ENCODE assay signal across 8 mouse cellular contexts in the genomic region with DNA sequence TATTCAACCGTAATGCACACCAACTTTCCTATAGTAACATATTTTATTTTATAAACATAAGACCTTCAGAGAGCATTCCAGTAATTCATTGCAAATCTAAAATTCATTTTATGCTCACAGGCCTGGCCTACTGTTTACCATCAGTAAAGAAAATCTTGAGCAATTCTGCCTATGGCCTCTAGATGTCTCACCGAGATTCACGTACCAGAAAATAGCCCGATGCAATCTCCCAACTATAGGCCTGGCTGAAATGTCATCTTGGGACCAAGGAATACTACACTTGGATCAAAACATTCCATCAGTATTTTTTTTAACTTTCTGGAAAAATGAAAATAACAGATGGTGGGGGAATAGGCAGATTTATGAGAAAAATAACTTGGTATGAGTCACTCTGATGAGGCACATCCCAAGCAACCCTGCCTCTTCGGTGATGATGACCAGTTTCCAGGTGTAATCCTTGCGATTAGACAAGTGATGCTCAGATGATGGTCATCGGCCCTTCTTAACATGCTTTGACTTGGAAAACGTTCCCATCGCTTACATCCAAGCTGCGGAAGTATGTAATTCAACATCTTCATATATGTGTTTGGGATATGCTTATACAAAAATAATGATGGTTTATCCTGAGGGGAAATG.
DNase-seq lines count a peak whose midpoint lies in the region; ATAC-seq and TF ChIP-seq lines count a peak whose summit lies in the region.

No protein-coding gene starts in this region.

- no peaks in the 10 kb centered on the region for H3K9me3 ChIP-seq in forebrain, embryonic 11.5 days (ENCODE audit: control insufficient read depth, low read length)
- no peaks in the 10 kb centered on the region for H3K9me3 ChIP-seq in forebrain, embryonic 10.5 days
- H3K9me3 ChIP-seq in lung, embryonic 14.5 days (ENCODE audit: low read depth, low read length): no peaks in the 10 kb centered on the region
- H3K9me3 ChIP-seq in limb, embryonic 14.5 days (ENCODE audit: control insufficient read depth, low read length): no peaks in the 10 kb centered on the region

- no peaks in the 10 kb centered on the region for H3K36me3 ChIP-seq in forebrain, embryonic 11.5 days (ENCODE audit: control insufficient read depth, insufficient read depth, low read length)
- H3K36me3 ChIP-seq in forebrain, embryonic 10.5 days (replicated peaks): no peaks in the 10 kb centered on the region
- no peaks in the 10 kb centered on the region for H3K36me3 ChIP-seq in lung, embryonic 14.5 days (ENCODE audit: insufficient read depth)
- no peaks in the 10 kb centered on the region for H3K36me3 ChIP-seq in limb, embryonic 14.5 days (ENCODE audit: control insufficient read depth, insufficient read depth, low read length)

- WGBS in forebrain, embryonic 11.5 days: 62% methylated on average over 10 of the region's 10 CpGs
- 64% methylated on average over 10 of the region's 10 CpGs for WGBS in forebrain, embryonic 10.5 days
- WGBS in lung, embryonic 14.5 days: 55% methylated on average over 10 of the region's 10 CpGs
- 55% methylated on average over 10 of the region's 10 CpGs for WGBS in lung, adult 2 months
- 56% methylated on average over 10 of the region's 10 CpGs for WGBS in limb, embryonic 14.5 days

- H3K4me1 ChIP-seq in forebrain, embryonic 11.5 days (replicated peaks; ENCODE audit: control insufficient read depth, insufficient read depth, low read length): peaks cover 2% of the 10 kb centered on the region
- peaks cover 18% of the 10 kb centered on the region for H3K4me1 ChIP-seq in forebrain, embryonic 10.5 days
- H3K4me1 ChIP-seq in lung, embryonic 14.5 days (ENCODE audit: insufficient read depth): 0 out of 2 replicates have a peak, but pooled peaks cover 2% of the 10 kb centered on the region
- no peaks in the 10 kb centered on the region for H3K4me1 ChIP-seq in lung, adult 2 months (ENCODE audit: control insufficient read depth, insufficient read depth, low read length)
- no peaks in the 10 kb centered on the region for H3K4me1 ChIP-seq in limb, embryonic 14.5 days (ENCODE audit: control insufficient read depth, insufficient read depth, low read length)

- ATAC-seq in forebrain, embryonic 11.5 days (replicated peaks; ENCODE audit: low FRiP score): 0 out of 2 replicates have a peak, but pooled peaks have one; percentile 49
- peak; percentile 75; the same call in 1 of the 2 replicates for ATAC-seq in lung, embryonic 14.5 days (ENCODE audit: insufficient read depth)
- ATAC-seq in limb, embryonic 14.5 days (ENCODE audit: low FRiP score, low read depth): no peak; the same call in 1 of the 2 replicates
- ATAC-seq in granulocyte monocyte progenitor cell, adult 5-6 weeks (replicated peaks; ENCODE audit: poor library complexity, severe bottlenecking): no peak

- no peak overlapping the region for H3K27ac ChIP-seq in forebrain, embryonic 11.5 days (ENCODE audit: low read depth, low read length)
- H3K27ac ChIP-seq in forebrain, embryonic 10.5 days: no peak overlapping the region
- no peak overlapping the region for H3K27ac ChIP-seq in lung, embryonic 14.5 days (ENCODE audit: low read depth)
- no peak overlapping the region for H3K27ac ChIP-seq in limb, embryonic 14.5 days (replicated peaks; ENCODE audit: low read depth, low read length)

- H3K27me3 ChIP-seq in forebrain, embryonic 11.5 days (ENCODE audit: control insufficient read depth, insufficient read depth, low read length): no peaks in the 10 kb centered on the region
- H3K27me3 ChIP-seq in forebrain, embryonic 10.5 days (ENCODE audit: poor library complexity, severe bottlenecking): no peaks in the 10 kb centered on the region
- no peaks in the 10 kb centered on the region for H3K27me3 ChIP-seq in lung, embryonic 14.5 days (ENCODE audit: insufficient read depth, low read length)
- H3K27me3 ChIP-seq in limb, embryonic 14.5 days (ENCODE audit: control insufficient read depth, insufficient read depth, low read length): no peaks in the 10 kb centered on the region

- peak; percentile 65 for TF ChIP-seq CTCF in lung, embryonic 14.5 days (IDR thresholded peaks at IDR 0.05; ENCODE audit: low read depth)
- TF ChIP-seq CTCF in lung, adult 2 months (IDR thresholded peaks at IDR 0.05; ENCODE audit: insufficient read depth, low read length): no peak

- no peak overlapping the region for H3K9ac ChIP-seq in forebrain, embryonic 11.5 days (ENCODE audit: low read length)
- no peak overlapping the region for H3K9ac ChIP-seq in lung, embryonic 14.5 days
- no peak overlapping the region for H3K9ac ChIP-seq in limb, embryonic 14.5 days (ENCODE audit: low read depth, low read length, severe bottlenecking)

- DNase-seq in forebrain, embryonic 11.5 days (ENCODE audit: low spot score): no peak
- no peak for DNase-seq in forebrain, embryonic 10.5 days (ENCODE audit: extremely low spot score, low spot score)
- DNase-seq in lung, embryonic 14.5 days: peak; percentile 79
- no peak for DNase-seq in lung, adult 2 months
- DNase-seq in embryo, embryonic 11 days: peak; percentile 65
- peak; percentile 47 for DNase-seq in limb, embryonic 14.5 days (ENCODE audit: low spot score)
- DNase-seq in spleen, adult 18-20 months: no peak

- no peak overlapping the region for H3K4me2 ChIP-seq in forebrain, embryonic 11.5 days (ENCODE audit: low read depth, low read length, severe bottlenecking)
- H3K4me2 ChIP-seq in lung, embryonic 14.5 days: no peak overlapping the region
- no peak overlapping the region for H3K4me2 ChIP-seq in limb, embryonic 14.5 days (replicated peaks; ENCODE audit: low read depth, low read length, severe bottlenecking)

- no peak for TF ChIP-seq POLR2A in lung, adult 2 months (IDR thresholded peaks at IDR 0.05; ENCODE audit: borderline replicate concordance, extremely low read depth, low read depth, low read length)
- TF ChIP-seq POLR2A in limb, embryonic 14.5 days (IDR thresholded peaks at IDR 0.05; ENCODE audit: borderline replicate concordance, extremely low read depth, insufficient read depth, insufficient read length): no peak

- H3K4me3 ChIP-seq in forebrain, embryonic 11.5 days (ENCODE audit: low read depth, low read length): no peak overlapping the region
- H3K4me3 ChIP-seq in forebrain, embryonic 10.5 days: no peak overlapping the region
- H3K4me3 ChIP-seq in lung, embryonic 14.5 days (ENCODE audit: low read depth, low read length): no peak overlapping the region
- no peak overlapping the region for H3K4me3 ChIP-seq in lung, adult 2 months (replicated peaks; ENCODE audit: extremely low read depth, low read depth, low read length)
- H3K4me3 ChIP-seq in limb, embryonic 14.5 days (replicated peaks; ENCODE audit: low read length): no peak overlapping the region

Comparison
In these comparisons a context has a peak if more than half of its experiments do, and no peak if none do; other contexts are left out.
1. DNase-seq: peak in lung, embryonic 14.5 days (single experiment), embryo, embryonic 11 days (single experiment) and limb, embryonic 14.5 days (single experiment); none in forebrain, embryonic 11.5 days (single experiment), forebrain, embryonic 10.5 days (single experiment), lung, adult 2 months (single experiment) and spleen, adult 18-20 months (0 of 2).
2. ATAC-seq: peak in forebrain, embryonic 11.5 days (single experiment) and lung, embryonic 14.5 days (single experiment); none in limb, embryonic 14.5 days (single experiment) and granulocyte monocyte progenitor cell, adult 5-6 weeks (single experiment).